Mouse (Mus musculus): ENCODE data around the gene Idh2. TPM values are rescaled to one million over a fixed set of nuclear protein-coding genes. Genes with fewer than 3 reads are reported as not detected.
"Not testable (repeated sequence)": the region's sequence is repeated elsewhere in the genome, so short reads cannot be mapped to it uniquely, and the experiment has no call there.

Gene Idh2
- total RNA-seq, 2 experiments from 2014 or later, result 116 to 190 TPM

- DNase-seq (ENCODE audit: low spot score in 2 of 2), result no peak
Measured at GRCm38 (mm10) chr7:80063902-80064736, 51.1 kb downstream of the Idh2 start.

- no peak for DNase-seq (ENCODE audit: low spot score in 2 of 2)
Measured at GRCm38 (mm10) chr7:80063244-80063643, 51.9 kb downstream of the Idh2 start.

GRCm38 (mm10) chr7:80062083-80062826, 52.9 kb downstream of the Idh2 start:
- DNase-seq (ENCODE audit: low spot score in 2 of 2), result no peak

GRCm38 (mm10) chr7:80060012-80060778, 55.0 kb downstream of the Idh2 start:
- DNase-seq (ENCODE audit: low spot score in 2 of 2), result no peak

GRCm38 (mm10) chr7:80059064-80059838, 55.9 kb downstream of the Idh2 start:
- no peak for DNase-seq (ENCODE audit: low spot score in 2 of 2)

GRCm38 (mm10) chr7:80058405-80059063, 56.7 kb downstream of the Idh2 start:
- DNase-seq (ENCODE audit: low spot score in 2 of 2), result no peak

GRCm38 (mm10) chr7:80057781-80058180, 57.4 kb downstream of the Idh2 start:
- DNase-seq (ENCODE audit: low spot score in 2 of 2), result no peak

GRCm38 (mm10) chr7:80057002-80057691, 58.0 kb downstream of the Idh2 start:
- DNase-seq (ENCODE audit: low spot score in 2 of 2), result peak in 1 of 2 experiments; percentile 42

- DNase-seq (ENCODE audit: low spot score in 2 of 2), result no peak
Measured at GRCm38 (mm10) chr7:80055781-80056180, 59.4 kb downstream of the Idh2 start.

GRCm38 (mm10) chr7:80053147-80053546, 62.0 kb downstream of the Idh2 start:
- no peak for DNase-seq (ENCODE audit: low spot score in 2 of 2)

GRCm38 (mm10) chr7:80052261-80052660, 62.9 kb downstream of the Idh2 start:
- peak in 1 of 2 experiments; percentile 53 for DNase-seq (ENCODE audit: low spot score in 2 of 2)

- DNase-seq (ENCODE audit: low spot score in 2 of 2), result no peak
Measured at GRCm38 (mm10) chr7:80051835-80052234, 63.4 kb downstream of the Idh2 start.

- not testable (repeated sequence) for DNase-seq (ENCODE audit: low spot score in 2 of 2)
Measured at GRCm38 (mm10) chr7:80050382-80050781, 64.8 kb downstream of the Idh2 start.

GRCm38 (mm10) chr7:80049746-80050145, 65.4 kb downstream of the Idh2 start:
- no peak for DNase-seq (ENCODE audit: low spot score in 2 of 2)

- DNase-seq (ENCODE audit: low spot score in 2 of 2), result no peak
Measured at GRCm38 (mm10) chr7:80047041-80047440, 68.2 kb downstream of the Idh2 start.
